Mouse (Mus musculus): Measurements from ENCODE around the gene Olfr684. TPM values are rescaled to one million over a fixed set of nuclear protein-coding genes. Genes with fewer than 3 reads are reported as not detected.

The Olfr684 gene
- total RNA-seq (2023), result not detected

DNA sequence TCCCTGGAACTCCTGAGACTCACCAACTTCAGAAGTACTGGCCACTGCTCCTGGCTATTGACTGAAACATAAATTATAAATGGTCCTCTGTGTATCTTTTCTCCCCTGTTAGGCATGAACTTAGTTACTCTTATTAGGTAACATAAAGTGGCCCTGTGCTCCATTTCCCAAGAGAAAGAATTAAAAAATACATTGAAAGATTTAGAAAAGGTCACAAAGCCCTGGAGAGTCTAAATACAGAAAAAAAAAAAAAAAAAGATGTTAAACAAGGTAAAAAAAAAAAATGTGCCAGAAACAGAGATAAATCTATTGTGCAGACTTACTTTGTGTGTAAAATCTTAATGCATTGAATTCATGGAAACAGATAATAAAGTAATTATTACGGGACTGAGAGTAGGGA is at the start of gene Olfr684:
Olfr684 (minus strand) TSS at position 101 of the 400 bp plus-strand sequence.

DNA sequence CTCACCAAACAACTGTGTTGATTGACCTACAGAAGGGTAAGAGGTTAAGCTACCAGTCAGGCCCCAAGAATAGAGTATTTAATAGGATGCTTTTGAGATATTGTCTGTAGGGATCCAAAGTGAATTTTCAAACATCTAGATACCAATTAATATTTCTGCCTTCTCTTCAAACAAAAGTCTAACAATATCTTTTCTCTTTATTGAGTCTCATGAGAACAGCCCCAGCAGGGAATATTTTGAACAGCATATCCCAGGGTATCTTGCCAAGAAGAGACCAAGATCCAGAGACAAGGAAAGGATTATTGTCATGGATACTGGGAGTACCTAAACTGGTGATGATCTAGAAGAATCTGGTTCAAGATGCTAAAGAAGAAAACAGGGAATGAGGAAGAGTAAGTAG is 43.9 kb upstream of the Olfr684 start, which contains the start of gene Olfr686:
Olfr686 (minus strand) TSS at position 101 of the 400 bp plus-strand sequence.

DNA sequence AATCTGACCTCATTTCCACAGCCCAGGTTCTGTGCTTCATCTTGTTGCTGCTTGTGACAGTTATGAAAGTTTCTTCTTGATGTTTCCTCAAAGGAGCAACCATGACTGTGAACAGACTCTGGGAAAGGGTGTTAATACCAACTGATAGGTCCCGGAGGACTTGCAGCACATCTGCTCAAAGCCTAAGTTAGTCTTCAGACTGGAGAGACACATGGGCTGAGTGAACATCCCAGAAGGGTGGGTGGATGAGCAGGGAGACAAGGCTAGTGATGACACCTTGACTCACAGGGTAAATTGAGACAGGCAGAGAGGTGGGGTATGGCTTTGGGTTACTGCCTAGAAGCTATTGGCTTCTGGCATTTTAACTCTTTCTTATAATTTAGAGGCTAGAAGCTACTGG is 22.5 kb upstream of the Olfr684 start, which contains the start of gene Olfr685:
Olfr685 (minus strand) TSS at position 101 of the 400 bp plus-strand sequence.

DNA sequence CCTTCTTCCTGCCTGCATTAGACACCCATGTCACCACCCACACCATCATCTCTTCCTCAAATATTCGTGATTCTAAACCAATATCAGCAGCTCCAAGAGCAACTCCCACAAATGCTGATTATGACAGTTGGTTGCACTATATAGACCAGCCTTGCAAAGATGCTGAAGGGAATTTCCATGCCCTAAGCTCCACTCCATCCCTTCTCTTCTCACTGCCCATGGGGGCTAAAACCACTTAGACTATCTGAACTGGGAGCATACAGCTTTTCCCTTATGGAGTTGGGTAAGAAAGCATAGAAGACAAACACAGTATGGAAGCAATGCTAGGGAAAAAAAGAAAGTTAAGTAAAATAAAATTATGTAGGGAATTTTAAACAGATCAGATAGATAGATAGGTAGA is 16.5 kb downstream of the Olfr684 start, which contains the start of gene Olfr683:
Olfr683 (minus strand) TSS at position 101 of the 400 bp plus-strand sequence.

DNA sequence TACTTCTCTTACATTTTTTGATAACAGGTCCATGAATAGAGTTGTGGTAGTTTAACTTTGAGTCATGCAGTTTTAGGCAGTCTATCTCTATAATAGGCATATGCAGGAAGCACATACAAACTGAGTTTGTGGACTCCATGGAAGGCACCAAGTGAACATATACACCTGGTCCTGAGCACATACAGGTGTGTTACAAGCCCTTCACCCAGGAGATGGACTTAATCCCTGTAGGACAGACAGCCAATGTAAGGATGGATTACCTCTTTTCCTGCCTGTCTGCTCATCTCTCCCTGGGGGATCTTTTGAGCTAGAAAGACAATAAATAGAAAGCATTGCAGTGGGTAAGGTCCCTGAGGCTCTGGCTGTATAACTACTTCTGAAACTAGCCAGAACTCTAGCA is 46.9 kb downstream of the Olfr684 start, which contains the start of gene Olfr681:
Olfr681 (plus strand) TSS at position 301 of the 400 bp plus-strand sequence.

Other genes starting within 250 kb of the Olfr684 start
- not detected for gene Olfr667, start 242.2 kb downstream of the Olfr684 start, total RNA-seq (2023)
- not detected for gene Olfr668, start 235.6 kb downstream of the Olfr684 start, total RNA-seq (2023)
- not detected for gene Olfr669, start 229.4 kb downstream of the Olfr684 start, total RNA-seq (2023)
- gene Olfr670, start 201.0 kb downstream of the Olfr684 start, total RNA-seq (2023), result not detected
- not detected for gene Olfr671, start 184.5 kb downstream of the Olfr684 start, total RNA-seq (2023)
- not detected for gene Olfr672, start 161.6 kb downstream of the Olfr684 start, total RNA-seq (2023)
- not detected for gene Olfr675, start 135.2 kb downstream of the Olfr684 start, total RNA-seq (2023)
- not detected for gene Olfr676, start 131.0 kb downstream of the Olfr684 start, total RNA-seq (2023)
- not detected for gene Olfr677, start 112.3 kb downstream of the Olfr684 start, total RNA-seq (2023)
- not detected for gene Olfr678, start 99.2 kb downstream of the Olfr684 start, total RNA-seq (2023)
- gene Olfr679, start 82.4 kb downstream of the Olfr684 start, total RNA-seq (2023), result not detected
- not detected for gene Olfr680-ps1, start 70.8 kb downstream of the Olfr684 start, total RNA-seq (2023)
- gene Olfr681, start 46.8 kb downstream of the Olfr684 start, total RNA-seq (2023), result not detected
- gene Olfr683, start 16.6 kb downstream of the Olfr684 start, total RNA-seq (2023), result not detected
- gene Olfr685, start 22.4 kb upstream of the Olfr684 start, total RNA-seq (2023), result not detected
- gene Olfr686, start 43.8 kb upstream of the Olfr684 start, total RNA-seq (2023), result not detected
- not detected for gene Olfr688, start 124.4 kb upstream of the Olfr684 start, total RNA-seq (2023)
- gene Olfr689, start 147.5 kb upstream of the Olfr684 start, total RNA-seq (2023), result not detected
- not detected for gene Olfr690, start 170.5 kb upstream of the Olfr684 start, total RNA-seq (2023)
- not detected for gene Olfr691, start 178.6 kb upstream of the Olfr684 start, total RNA-seq (2023)
- gene Olfr692, start 204.6 kb upstream of the Olfr684 start, total RNA-seq (2023), result not detected
- gene Gm5901, start 211.4 kb upstream of the Olfr684 start, total RNA-seq (2023), result not detected
- gene Fam160a2, start 236.4 kb upstream of the Olfr684 start, total RNA-seq (2023), result 42.6 TPM
- gene Cnga4, start 240.9 kb upstream of the Olfr684 start, total RNA-seq (2023), result not detected

Data from CD8-positive naive resting alpha-beta T cell, adult 57 days (primary cell).